Mouse (Mus musculus) embryonic facial prominence, embryonic 14.5 days (tissue): ENCODE data around the gene BC024978. TPM values are rescaled to one million over a fixed set of nuclear protein-coding genes. Genes with fewer than 3 reads are reported as not detected.

Experiments used
- ATAC-seq: fragments of 200-750 bp; cut with Nextera tagmentation; 2 replicates; pipeline ENCODE4 v1.8.0; 2017; ENCODE audit warnings: low read depth, moderate number of reproducible peaks, moderate TSS enrichment
- DNase-seq: peaks from one replicate; pipeline ENCODE4 v3.0.0-alpha.2; 2015; ENCODE audit warnings: low spot score
- H3K27ac ChIP-seq: fragments of 300-500 bp; sonication (generic); replicated peaks from 2 replicates; pipeline ENCODE4 v1.5.1; 2014; ENCODE audit warnings: low read depth, mild to moderate bottlenecking, low read length, moderate library complexity
- H3K27me3 ChIP-seq: fragments of 300-500 bp; sonication (generic); replicated peaks from 2 replicates; pipeline ENCODE4 v1.6.1; 2014; ENCODE audit warnings: low read length; ENCODE audit not compliant: control insufficient read depth, insufficient read depth
- H3K36me3 ChIP-seq: fragments of 300-500 bp; sonication (generic); 2 replicates; pipeline ENCODE4 v1.6.1; 2014; ENCODE audit warnings: low read length, mixed read lengths; ENCODE audit not compliant: control insufficient read depth, insufficient read depth
- H3K4me1 ChIP-seq: fragments of 300-500 bp; sonication (generic); 2 replicates; pipeline ENCODE4 v1.6.1; 2014; ENCODE audit warnings: antibody characterized with exemption, low read length; ENCODE audit not compliant: control insufficient read depth, insufficient read depth
- H3K4me2 ChIP-seq: fragments of 300-500 bp; sonication (generic); 2 replicates; pipeline ENCODE4 v1.6.1; 2014; ENCODE audit warnings: low read depth, mild to moderate bottlenecking, low read length, moderate library complexity, mixed read lengths
- H3K4me3 ChIP-seq: fragments of 300-500 bp; sonication (generic); 2 replicates; pipeline ENCODE4 v1.5.1; 2014; ENCODE audit warnings: low read depth, mild to moderate bottlenecking, low read length
- H3K9ac ChIP-seq: fragments of 300-500 bp; sonication (generic); 2 replicates; pipeline ENCODE4 v1.6.1; 2014; ENCODE audit warnings: low read depth, mild to moderate bottlenecking, low read length, moderate library complexity, mixed read lengths
- H3K9me3 ChIP-seq: fragments of 300-500 bp; sonication (generic); 2 replicates; pipeline ENCODE4 v1.6.1; 2016; ENCODE audit warnings: low read length; ENCODE audit not compliant: control insufficient read depth
- WGBS: fragments of 180-500 bp; shearing (Covaris S2); extraction: QIAGEN DNeasy Blood & Tissue Kit; methylation state at CpG from one replicate; pipeline ENCODE4 v1.1.7; 2014; 5-methylcytosine and 5-hydroxymethylcytosine counted together
- polyA plus RNA-seq: library from polyadenylated mRNA; unstranded; fragments of >200 nt; fragmentation: Nextera tagmentation; extraction: Ambion mirVana; gene quantifications from 2 replicates; pipeline ENCODE4 v1.2.1, GENCODE M21; 2014

BC024978 gene
- polyA plus RNA-seq, 1 experiment from 2014 or later, result 3.0 TPM

DNA sequence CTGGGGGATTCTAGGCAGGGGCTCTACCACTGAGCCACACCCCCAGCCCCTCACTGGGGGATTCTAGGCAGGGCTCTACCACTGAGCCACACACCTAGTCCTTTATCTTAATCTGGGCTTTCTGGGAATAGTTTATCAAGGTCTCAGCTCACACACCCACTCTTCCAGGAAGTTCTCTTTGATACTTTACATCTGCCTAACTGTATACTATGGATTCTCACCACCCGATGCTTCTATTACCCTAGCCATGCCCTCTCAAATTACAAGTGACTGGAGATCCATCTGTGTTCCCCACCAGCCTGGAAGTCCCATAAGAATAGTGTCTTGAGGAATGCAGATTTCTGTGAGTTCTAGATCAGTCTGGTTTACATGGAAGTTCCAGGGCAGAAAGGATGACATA, 27.0 kb downstream of the BC024978 start:
- ATAC-seq (no peak), DNase-seq (no peak)
- Histone ChIP-seq H3K4me2 (no peak overlapping the region), H3K27ac (no peak overlapping the region), H3K4me3 (no peak overlapping the region), H3K27me3 (no peaks in the 10 kb centered on the region), H3K9ac (no peak overlapping the region), H3K9me3 (no peaks in the 10 kb centered on the region), H3K4me1 (peaks cover 29% of the 10 kb centered on the region), H3K36me3 (peaks cover 42% of the 10 kb centered on the region)
- WGBS, result 61% methylated on average over 1 of the region's 1 CpGs

DNA sequence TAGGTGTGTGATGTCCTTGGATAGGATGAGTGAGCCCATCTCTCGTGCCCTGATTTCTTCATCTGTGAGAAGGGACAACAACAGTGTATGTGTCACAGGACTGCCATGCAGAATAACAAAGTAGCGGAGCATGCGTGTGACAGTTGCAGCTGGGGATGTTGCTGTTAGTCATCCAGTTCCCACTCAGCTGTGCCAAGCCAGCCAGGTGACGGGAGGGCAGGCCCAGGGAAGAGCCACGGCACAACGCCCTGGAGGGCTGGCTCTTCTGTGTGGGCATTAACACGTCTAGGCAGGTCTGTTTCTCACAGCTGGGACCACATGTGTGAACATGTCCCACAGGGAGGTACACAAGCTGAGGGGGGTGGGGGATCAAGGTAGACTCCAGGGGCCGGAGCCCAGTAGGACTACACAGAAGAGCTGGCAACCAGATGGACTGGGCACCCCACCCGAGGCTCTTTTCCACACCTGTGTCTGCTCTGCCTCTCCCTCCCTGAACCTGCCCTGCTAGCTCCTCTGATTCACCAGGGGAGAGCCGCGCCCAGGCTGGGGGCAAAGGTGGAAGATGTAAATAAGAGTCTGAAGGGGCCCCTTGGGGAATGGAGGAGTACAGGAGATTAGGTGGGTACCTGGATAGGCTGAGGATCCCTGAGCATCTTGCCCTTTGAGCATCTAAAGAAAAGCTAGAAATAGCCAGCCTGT, 29.4 kb downstream of the BC024978 start:
- H3K9ac ChIP-seq, result peak overlapping the region; percentile 85; the same call in 1 of the 2 replicates
- peaks cover 33% of the 10 kb centered on the region for H3K4me1 ChIP-seq
- H3K4me2 ChIP-seq, result peak overlapping the region; percentile 89

DNA sequence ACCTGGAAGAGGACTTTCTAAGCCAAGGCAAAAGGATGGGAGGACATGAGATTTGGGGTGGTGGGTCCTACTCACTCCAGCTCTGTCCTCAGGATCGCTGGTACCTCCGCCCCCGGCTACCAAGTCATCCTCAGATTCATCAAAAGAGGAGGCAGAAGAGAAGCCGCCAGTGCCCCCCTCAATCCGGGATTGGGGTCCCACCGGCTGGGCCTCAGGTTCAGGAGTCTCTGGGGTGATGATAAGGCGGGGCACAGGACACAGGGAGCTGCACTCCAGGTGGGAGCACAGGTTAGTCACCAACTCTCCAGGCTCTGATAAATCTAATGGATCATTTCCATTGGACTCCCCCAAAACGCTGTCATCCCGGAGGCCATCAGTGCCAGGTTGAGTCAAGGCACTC, 31.7 kb downstream of the BC024978 start:
- Histone ChIP-seq H3K36me3 (peaks cover under 1% of the 10 kb centered on the region; the same call in 1 of the 2 replicates), H3K4me2 (peak overlapping the region; percentile 89), H3K9ac (peak overlapping the region; percentile 85), H3K27me3 (no peaks in the 10 kb centered on the region), H3K9me3 (no peaks in the 10 kb centered on the region), H3K27ac (no peak overlapping the region), H3K4me3 (peak overlapping the region; percentile 88), H3K4me1 (peaks cover 33% of the 10 kb centered on the region)
- no peak for DNase-seq
- no peak for ATAC-seq
- 32% methylated on average over 9 of the region's 9 CpGs for WGBS

More for the DNA sequence above, 29.4 kb downstream of the BC024978 start:
- peak overlapping the region; percentile 88 for H3K4me3 ChIP-seq
- 56% methylated on average over 11 of the region's 11 CpGs for WGBS
- H3K27ac ChIP-seq, result no peak overlapping the region
- no peaks in the 10 kb centered on the region for H3K9me3 ChIP-seq
- DNase-seq (peak; percentile 66), ATAC-seq (peak; percentile 23; the same call in 1 of the 2 replicates)
- peaks cover 19% of the 10 kb centered on the region for H3K36me3 ChIP-seq
- no peaks in the 10 kb centered on the region for H3K27me3 ChIP-seq

DNA sequence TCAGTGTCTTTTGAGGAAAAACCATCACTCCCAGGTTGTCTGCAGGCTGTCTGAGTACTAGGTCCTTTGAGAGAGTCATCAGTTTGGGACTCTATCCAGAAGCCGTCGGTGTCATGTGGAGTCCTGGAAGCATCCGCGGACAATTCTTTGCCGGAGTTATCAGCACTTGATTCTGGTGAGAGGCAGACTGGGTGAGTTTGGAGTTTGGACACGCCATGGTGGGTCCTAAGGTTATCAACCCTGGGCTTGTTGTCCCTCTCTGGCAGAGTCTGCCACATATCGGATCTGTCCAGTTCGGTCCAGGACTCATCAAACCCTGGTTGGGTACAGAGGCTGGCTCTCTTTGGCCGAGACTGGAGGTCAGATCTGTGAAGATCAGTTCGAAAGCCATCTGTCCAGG, 32.1 kb downstream of the BC024978 start:
- 5% methylated on average over 10 of the region's 10 CpGs for WGBS
- Histone ChIP-seq H3K4me1 (peaks cover 33% of the 10 kb centered on the region), H3K27ac (peak overlapping the region; percentile 92), H3K9me3 (no peaks in the 10 kb centered on the region), H3K27me3 (no peaks in the 10 kb centered on the region), H3K4me2 (peak overlapping the region; percentile 89), H3K36me3 (no peaks in the 10 kb centered on the region; the same call in 1 of the 2 replicates), H3K9ac (peak overlapping the region; percentile 85), H3K4me3 (peak overlapping the region; percentile 88)
- DNase-seq, result no peak
- no peak for ATAC-seq

DNA sequence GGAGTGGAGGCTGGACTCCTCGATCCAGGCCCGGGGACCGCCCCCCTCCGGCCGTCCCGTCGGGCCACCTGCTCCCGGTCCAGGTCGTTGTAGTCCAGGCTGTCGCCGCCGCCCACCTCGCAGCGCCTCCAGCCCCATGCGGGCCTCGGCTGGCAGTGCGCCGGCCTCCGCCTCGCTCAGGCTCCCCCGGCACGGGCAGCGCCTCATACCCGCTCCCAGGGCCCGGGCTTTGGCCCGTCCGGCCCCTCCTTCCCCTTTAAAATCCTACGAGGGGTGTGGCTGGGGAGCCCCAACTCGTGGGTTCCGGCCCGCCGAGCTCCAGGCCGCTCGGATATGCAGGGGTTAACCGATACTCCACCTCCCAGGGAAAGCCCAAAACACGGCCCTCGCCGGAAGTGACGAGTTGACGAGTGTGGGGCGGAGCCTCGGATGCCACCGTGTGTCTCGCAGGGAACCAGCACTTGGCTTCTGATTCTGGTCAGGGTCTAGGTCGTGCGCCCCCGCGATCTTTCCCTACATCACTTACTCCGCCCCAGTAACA, 32.8 kb downstream of the BC024978 start, which contains the start of gene Itpkc:
Gene Itpkc, minus strand, starts transcription at position 381 of the 541 bp plus-strand sequence.
- Histone ChIP-seq H3K9ac (peak within 1 kb of the TSS; percentile 85), H3K27ac (peak within 1 kb of the TSS; percentile 92), H3K4me2 (peak within 1 kb of the TSS; percentile 89), H3K27me3 (no peaks in the 10 kb centered on the region), H3K36me3 (no peaks in the 10 kb centered on the region; the same call in 1 of the 2 replicates), H3K4me1 (peaks cover 34% of the 10 kb centered on the region), H3K9me3 (no peaks in the 10 kb centered on the region), H3K4me3 (peak within 1 kb of the TSS; percentile 88)
- DNase-seq, result peak; percentile 98
- WGBS, result under 1% methylated on average over 30 of the region's 49 CpGs
- ATAC-seq, result peak; percentile 81

- WGBS, result 15% methylated on average over 6 of the region's 6 CpGs
- peak overlapping the region; percentile 85 for H3K9ac ChIP-seq
- H3K27ac ChIP-seq, result peak overlapping the region; percentile 92
- H3K4me1 ChIP-seq, result peaks cover 39% of the 10 kb centered on the region
- no peaks in the 10 kb centered on the region; the same call in 1 of the 2 replicates for H3K36me3 ChIP-seq
- no peak for DNase-seq
- ATAC-seq, result no peak
- H3K9me3 ChIP-seq, result no peaks in the 10 kb centered on the region
- H3K27me3 ChIP-seq, result no peaks in the 10 kb centered on the region
- peak overlapping the region; percentile 89 for H3K4me2 ChIP-seq
- peak overlapping the region; percentile 88 for H3K4me3 ChIP-seq
Measured at GRCm38 (mm10) chr7:27228865-27229264, 33.3 kb downstream of the BC024978 start.

- Histone ChIP-seq H3K27me3 (no peaks in the 10 kb centered on the region), H3K36me3 (no peaks in the 10 kb centered on the region), H3K9me3 (no peaks in the 10 kb centered on the region), H3K9ac (no peak overlapping the region), H3K4me1 (peaks cover 26% of the 10 kb centered on the region), H3K27ac (no peak overlapping the region), H3K4me3 (no peak overlapping the region), H3K4me2 (no peak overlapping the region)
- no peak for ATAC-seq
- DNase-seq, result no peak
- 73% methylated on average over 4 of the region's 4 CpGs for WGBS
Measured at GRCm38 (mm10) chr7:27230781-27231180, 35.2 kb downstream of the BC024978 start.

GRCm38 (mm10) chr7:27231693-27232331, 36.2 kb downstream of the BC024978 start:
- no peak for ATAC-seq
- Histone ChIP-seq H3K9ac (no peak overlapping the region), H3K4me3 (no peak overlapping the region), H3K9me3 (no peaks in the 10 kb centered on the region), H3K4me2 (no peak overlapping the region), H3K27me3 (no peaks in the 10 kb centered on the region), H3K4me1 (peaks cover 15% of the 10 kb centered on the region), H3K27ac (no peak overlapping the region), H3K36me3 (no peaks in the 10 kb centered on the region)
- WGBS, result 78% methylated on average over 7 of the region's 7 CpGs
- no peak for DNase-seq
